Mouse (Mus musculus) kidney, embryonic 16.5 days (tissue): ENCODE data around the gene Swap70. TPM values are rescaled to one million over a fixed set of nuclear protein-coding genes. Genes with fewer than 3 reads are reported as not detected.

Experiments
- ATAC-seq: fragments of 200-750 bp; cut with Nextera tagmentation; 2 replicates; pipeline ENCODE4 v1.8.0; 2017; ENCODE audit warnings: moderate TSS enrichment; ENCODE audit not compliant: low FRiP score, low TSS enrichment
- H3K27ac ChIP-seq: fragments of 300-500 bp; sonication (generic); 2 replicates; pipeline ENCODE4 v1.5.1; 2014; ENCODE audit warnings: low read length
- H3K27me3 ChIP-seq: fragments of 300-500 bp; sonication (generic); 2 replicates; pipeline ENCODE4 v1.6.1; 2014; ENCODE audit warnings: low read length, control low read depth, mixed read lengths; ENCODE audit not compliant: insufficient read depth
- H3K36me3 ChIP-seq: fragments of 300-500 bp; sonication (generic); 2 replicates; pipeline ENCODE4 v1.6.1; 2014; ENCODE audit warnings: low read length, control low read depth, mixed read lengths; ENCODE audit not compliant: insufficient read depth
- H3K4me1 ChIP-seq: fragments of 300-500 bp; sonication (generic); 2 replicates; pipeline ENCODE4 v1.6.1; 2014; ENCODE audit warnings: low read length, control low read depth, mixed read lengths; ENCODE audit not compliant: insufficient read depth
- H3K4me2 ChIP-seq: fragments of 300-500 bp; sonication (generic); replicated peaks from 2 replicates; pipeline ENCODE4 v1.6.1; 2014; ENCODE audit warnings: low read depth, low read length
- H3K4me3 ChIP-seq: fragments of 300-500 bp; sonication (generic); 2 replicates; pipeline ENCODE4 v1.5.1; 2014; ENCODE audit warnings: mild to moderate bottlenecking, low read length
- H3K9ac ChIP-seq: fragments of 300-500 bp; sonication (generic); replicated peaks from 2 replicates; pipeline ENCODE4 v1.6.1; 2014; ENCODE audit warnings: low read length
- H3K9me3 ChIP-seq: fragments of 300-500 bp; sonication (generic); 2 replicates; pipeline ENCODE4 v1.6.1; 2016; ENCODE audit warnings: low read length, control low read depth
- WGBS: fragments of 180-500 bp; shearing (Covaris S2); extraction: QIAGEN DNeasy Blood & Tissue Kit; methylation state at CpG from one replicate; pipeline ENCODE4 v1.1.7; 2014; 5-methylcytosine and 5-hydroxymethylcytosine counted together
- polyA plus RNA-seq: library from polyadenylated mRNA; unstranded; fragments of >200 nt; fragmentation: Nextera tagmentation; extraction: Ambion mirVana; gene quantifications from 2 replicates; pipeline ENCODE4 v1.2.1, GENCODE M21; 2015

Gene Swap70
- polyA plus RNA-seq, 1 experiment from 2014 or later = 32.1 TPM

DNA sequence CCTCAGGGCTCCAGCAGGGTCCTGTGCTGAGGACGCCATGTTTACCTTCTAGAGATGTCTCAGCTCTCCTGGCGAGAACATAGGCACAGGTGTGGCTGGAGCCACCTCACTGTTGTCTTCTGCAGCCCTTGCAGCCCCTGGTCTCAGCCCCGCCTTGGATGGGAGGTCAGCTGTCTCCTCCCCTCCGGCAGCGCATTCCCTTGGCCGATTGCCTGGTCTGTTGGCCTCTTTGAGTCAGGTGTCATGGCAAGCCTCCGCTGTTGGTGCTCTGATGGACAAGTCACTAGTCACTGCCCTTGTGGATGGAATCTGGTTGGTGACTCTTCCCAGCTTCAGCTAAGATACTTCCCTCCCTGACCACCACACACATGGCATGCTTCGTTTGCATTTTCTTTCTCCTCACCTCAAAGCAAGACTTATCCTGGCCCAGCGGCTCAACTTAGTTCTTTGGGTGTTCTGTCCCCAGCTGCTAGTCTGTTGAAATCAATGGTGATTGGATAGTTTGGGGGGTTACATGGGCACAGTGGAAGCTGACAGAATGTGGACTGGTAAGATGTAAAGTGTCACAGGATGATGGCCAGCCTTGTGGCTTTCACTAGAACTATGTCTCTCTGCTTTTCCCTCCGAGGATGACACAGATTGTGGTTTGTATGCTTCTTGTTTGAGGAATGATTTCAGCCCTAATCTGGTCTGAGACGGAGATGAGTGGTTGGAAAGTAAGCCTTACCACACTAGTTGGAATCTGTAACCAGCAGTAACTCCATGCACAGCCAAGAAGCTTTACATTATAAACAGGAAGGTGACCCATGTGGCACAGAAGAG lies 60.1 kb downstream of the Swap70 start:
- Histone ChIP-seq H3K27ac (no peak overlapping the region), H3K36me3 (peaks cover 30% of the 10 kb centered on the region), H3K4me1 (no peaks in the 10 kb centered on the region), H3K4me3 (no peak overlapping the region), H3K9me3 (no peaks in the 10 kb centered on the region), H3K9ac (no peak overlapping the region), H3K27me3 (no peaks in the 10 kb centered on the region), H3K4me2 (no peak overlapping the region)
- ATAC-seq = no peak
- 87% methylated on average over 11 of the region's 11 CpGs for WGBS

DNA sequence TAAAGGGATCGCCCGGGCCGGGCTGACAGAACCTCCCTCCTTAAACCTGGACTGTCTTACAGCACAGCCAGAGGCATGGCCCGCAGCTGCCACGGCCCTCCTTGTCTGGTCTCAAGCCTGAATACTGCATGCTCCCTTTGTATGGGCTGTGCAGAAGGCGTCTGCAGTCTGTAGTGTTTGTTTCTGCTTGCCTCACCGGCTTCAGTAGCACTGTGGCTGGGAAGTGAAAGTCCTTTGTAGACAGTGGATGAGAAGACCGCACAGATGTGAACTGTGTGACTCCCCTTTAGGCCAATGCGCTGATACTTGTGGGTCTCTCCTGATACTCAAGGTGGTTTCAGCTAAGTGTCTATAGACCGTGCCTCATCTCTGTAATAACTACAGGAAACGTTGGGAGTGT lies 61.3 kb downstream of the Swap70 start:
- Histone ChIP-seq H3K4me2 (no peak overlapping the region), H3K36me3 (peaks cover 29% of the 10 kb centered on the region), H3K4me1 (peaks cover 7% of the 10 kb centered on the region; the same call in 1 of the 2 replicates), H3K9me3 (no peaks in the 10 kb centered on the region), H3K27me3 (no peaks in the 10 kb centered on the region), H3K27ac (no peak overlapping the region), H3K4me3 (no peak overlapping the region), H3K9ac (no peak overlapping the region)
- 87% methylated on average over 11 of the region's 11 CpGs for WGBS
- no peak for ATAC-seq

DNA sequence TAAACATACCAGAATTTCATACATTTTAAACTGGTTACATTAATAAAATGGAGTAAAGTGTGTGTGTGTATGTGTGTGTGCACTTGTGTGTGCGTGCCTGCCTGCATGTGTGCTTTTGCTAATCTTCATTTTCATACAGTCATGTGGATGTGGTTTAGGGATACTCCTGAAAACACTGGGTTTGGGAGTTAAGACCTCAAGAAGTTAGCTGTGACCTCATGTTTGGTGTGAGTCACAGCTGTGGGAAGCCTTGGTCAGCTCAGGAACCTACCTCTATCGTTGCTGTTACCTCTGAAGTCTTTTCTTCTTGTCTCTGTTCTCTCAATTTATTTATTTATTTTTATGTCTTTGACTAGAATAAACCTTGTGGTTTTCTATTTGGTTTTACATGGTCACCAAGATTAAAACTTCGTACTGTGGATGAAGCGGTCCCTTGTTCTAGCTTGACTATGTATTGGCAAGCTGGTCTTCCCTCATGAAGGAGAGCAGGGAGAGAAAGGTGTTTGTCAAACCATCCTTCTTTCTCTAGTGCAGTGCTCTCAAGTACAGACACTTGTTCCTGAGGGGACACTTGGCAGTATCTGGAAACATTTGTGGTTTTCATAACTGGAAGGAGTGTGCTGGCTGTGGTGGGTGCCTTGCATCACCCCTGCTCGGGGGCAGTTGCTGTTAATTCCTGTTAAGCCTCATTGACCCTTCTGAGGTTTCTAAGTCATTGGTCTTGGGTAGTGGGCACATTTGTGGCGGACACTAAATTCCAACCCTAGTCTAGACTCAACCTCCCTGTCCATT lies 62.2 kb downstream of the Swap70 start:
- H3K9ac ChIP-seq = no peak overlapping the region
- H3K9me3 ChIP-seq = no peaks in the 10 kb centered on the region
- WGBS = 85% methylated on average over 6 of the region's 6 CpGs
- H3K4me2 ChIP-seq = no peak overlapping the region
- no peak overlapping the region for H3K4me3 ChIP-seq
- ATAC-seq = no peak
- H3K4me1 ChIP-seq = peaks cover 13% of the 10 kb centered on the region; the same call in 1 of the 2 replicates
- no peak overlapping the region for H3K27ac ChIP-seq
- H3K27me3 ChIP-seq = no peaks in the 10 kb centered on the region
- H3K36me3 ChIP-seq = peaks cover 29% of the 10 kb centered on the region

DNA sequence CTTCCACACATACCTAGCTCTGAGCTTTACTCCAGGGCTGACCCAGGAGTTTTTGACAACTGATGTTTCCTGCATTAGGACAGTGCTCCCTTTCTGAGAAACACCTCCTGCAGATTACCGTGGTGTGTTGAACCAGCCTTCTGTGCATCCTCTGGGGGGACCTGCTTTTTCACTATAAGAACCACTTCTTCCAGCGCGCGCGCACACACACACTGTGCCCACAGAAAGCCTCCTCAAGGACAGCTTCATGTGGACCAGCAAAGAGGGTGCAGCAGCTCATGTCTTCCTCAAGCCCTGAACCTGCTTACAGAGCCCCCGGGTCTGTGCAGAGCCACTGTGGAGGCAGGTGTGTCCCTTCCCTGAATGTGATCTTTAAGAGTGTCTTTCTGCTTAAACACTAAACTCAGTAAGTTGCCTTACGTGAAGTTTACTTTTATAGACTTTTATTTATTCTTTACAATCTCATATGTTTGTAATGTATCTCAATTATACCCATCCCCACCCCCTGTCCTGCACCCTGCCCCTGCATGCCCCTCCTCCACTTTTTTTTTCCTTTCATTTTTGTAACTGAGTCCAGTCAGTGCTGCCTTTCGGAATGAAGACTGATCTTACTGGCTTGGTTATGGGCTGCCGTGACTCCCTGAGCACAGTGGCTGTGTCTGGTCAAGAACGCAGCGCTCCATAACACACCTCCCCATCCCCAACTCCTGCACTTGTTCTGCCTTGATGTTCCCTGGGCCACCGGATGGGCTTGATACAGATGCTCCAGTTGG lies 63.8 kb downstream of the Swap70 start:
- H3K27ac ChIP-seq = no peak overlapping the region
- no peak overlapping the region for H3K9ac ChIP-seq
- WGBS = 92% methylated on average over 12 of the region's 12 CpGs
- H3K9me3 ChIP-seq = no peaks in the 10 kb centered on the region
- peaks cover 15% of the 10 kb centered on the region; the same call in 1 of the 2 replicates for H3K4me1 ChIP-seq
- H3K27me3 ChIP-seq = no peaks in the 10 kb centered on the region
- H3K36me3 ChIP-seq = peaks cover 15% of the 10 kb centered on the region
- no peak overlapping the region for H3K4me2 ChIP-seq
- H3K4me3 ChIP-seq = no peak overlapping the region
- no peak for ATAC-seq

DNA sequence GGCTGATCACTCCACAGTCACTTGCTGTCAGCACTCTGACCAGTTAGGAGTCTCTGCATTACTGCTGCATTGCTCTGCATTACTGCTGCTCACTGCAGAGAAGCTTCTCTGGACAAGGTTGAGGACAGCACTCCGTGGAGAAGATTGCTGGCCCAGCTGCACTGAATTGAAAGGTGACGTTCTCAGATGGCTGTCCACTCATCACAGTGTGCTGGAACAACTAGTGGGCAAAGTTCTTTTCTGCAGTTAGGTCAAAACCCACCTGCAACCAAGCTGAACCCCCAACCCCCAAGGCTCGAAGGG lies 64.3 kb downstream of the Swap70 start:
- ATAC-seq = no peak
- no peaks in the 10 kb centered on the region for H3K27me3 ChIP-seq
- no peaks in the 10 kb centered on the region for H3K9me3 ChIP-seq

DNA sequence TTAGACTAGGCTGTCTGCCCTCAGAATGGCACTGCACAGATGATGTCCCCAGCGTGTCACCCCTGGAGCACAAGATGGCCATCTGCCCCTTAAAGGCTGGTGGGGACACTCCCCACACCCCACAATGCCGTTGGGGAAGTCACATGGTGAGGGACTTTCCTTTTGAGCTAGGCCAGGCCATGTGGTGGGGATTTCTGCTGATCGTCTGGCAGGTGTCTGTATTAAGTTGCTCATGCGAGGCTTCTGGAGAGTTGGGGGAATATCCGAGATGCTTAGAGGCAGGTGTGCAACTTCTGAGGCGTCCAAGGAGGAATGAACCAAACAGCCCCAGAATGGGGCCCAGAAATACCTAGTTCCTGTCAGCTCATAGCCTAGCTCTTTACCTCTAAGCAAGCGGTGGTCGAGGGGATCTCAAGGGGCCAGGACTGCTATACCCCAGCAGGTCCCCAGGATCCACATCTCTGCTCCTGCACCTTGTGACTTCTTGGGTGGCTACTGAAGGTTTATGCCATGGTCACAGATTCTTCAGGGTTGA lies 64.8 kb downstream of the Swap70 start:
- no peak overlapping the region for H3K4me2 ChIP-seq
- ATAC-seq = peak; percentile 28; the same call in 1 of the 2 replicates
- no peak overlapping the region for H3K4me3 ChIP-seq
- no peak overlapping the region for H3K27ac ChIP-seq
- no peak overlapping the region for H3K9ac ChIP-seq
- no peaks in the 10 kb centered on the region for H3K27me3 ChIP-seq
- peaks cover 15% of the 10 kb centered on the region; the same call in 1 of the 2 replicates for H3K4me1 ChIP-seq
- H3K9me3 ChIP-seq = no peaks in the 10 kb centered on the region
- 79% methylated on average over 8 of the region's 8 CpGs for WGBS
- H3K36me3 ChIP-seq = peaks cover 8% of the 10 kb centered on the region

More for the DNA sequence above, 64.3 kb downstream of the Swap70 start:
- WGBS = 82% methylated on average over 3 of the region's 3 CpGs
- peaks cover 15% of the 10 kb centered on the region; the same call in 1 of the 2 replicates for H3K4me1 ChIP-seq
- no peak overlapping the region for H3K4me3 ChIP-seq
- H3K9ac ChIP-seq = no peak overlapping the region
- H3K27ac ChIP-seq = no peak overlapping the region
- H3K4me2 ChIP-seq = no peak overlapping the region
- H3K36me3 ChIP-seq = peaks cover 12% of the 10 kb centered on the region

DNA sequence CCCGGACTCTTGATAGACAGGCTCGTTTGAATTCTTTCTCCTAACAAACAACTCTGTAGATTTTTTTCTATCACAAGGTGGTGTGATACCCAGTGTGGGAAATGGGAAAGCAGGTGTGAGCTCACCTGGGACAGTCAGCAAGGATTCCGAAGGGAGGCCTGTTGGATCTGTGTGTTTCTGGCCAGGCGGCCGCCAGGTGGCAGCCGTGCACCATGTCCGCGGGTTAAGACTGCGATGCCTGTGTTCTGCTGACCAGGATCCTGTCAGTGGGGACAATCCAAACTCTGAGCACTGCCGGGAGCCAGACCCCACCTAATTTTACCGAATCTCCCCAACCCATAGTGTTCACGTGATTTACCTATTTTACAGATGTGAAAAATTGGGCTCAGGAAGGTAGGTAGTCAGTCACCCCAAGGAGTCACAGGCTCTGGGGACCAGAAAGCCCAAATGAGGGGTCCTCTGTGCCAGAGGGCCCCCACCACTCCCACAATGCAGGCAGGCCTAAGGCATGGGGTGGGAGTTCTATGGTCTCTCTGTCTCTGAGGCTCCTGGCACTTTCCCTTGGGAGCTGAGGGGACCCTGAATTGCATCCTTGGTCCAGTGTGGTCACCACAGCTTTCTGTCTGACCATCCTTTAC lies 65.4 kb downstream of the Swap70 start:
- no peaks in the 10 kb centered on the region for H3K9me3 ChIP-seq
- H3K9ac ChIP-seq = no peak overlapping the region
- H3K4me2 ChIP-seq = no peak overlapping the region
- peaks cover under 1% of the 10 kb centered on the region; the same call in 1 of the 2 replicates for H3K36me3 ChIP-seq
- H3K4me1 ChIP-seq = peaks cover 15% of the 10 kb centered on the region; the same call in 1 of the 2 replicates
- H3K27me3 ChIP-seq = no peaks in the 10 kb centered on the region
- 6% methylated on average over 12 of the region's 12 CpGs for WGBS
- peak; percentile 81 for ATAC-seq
- no peak overlapping the region for H3K4me3 ChIP-seq
- peak overlapping the region; percentile 64; the same call in 1 of the 2 replicates for H3K27ac ChIP-seq

DNA sequence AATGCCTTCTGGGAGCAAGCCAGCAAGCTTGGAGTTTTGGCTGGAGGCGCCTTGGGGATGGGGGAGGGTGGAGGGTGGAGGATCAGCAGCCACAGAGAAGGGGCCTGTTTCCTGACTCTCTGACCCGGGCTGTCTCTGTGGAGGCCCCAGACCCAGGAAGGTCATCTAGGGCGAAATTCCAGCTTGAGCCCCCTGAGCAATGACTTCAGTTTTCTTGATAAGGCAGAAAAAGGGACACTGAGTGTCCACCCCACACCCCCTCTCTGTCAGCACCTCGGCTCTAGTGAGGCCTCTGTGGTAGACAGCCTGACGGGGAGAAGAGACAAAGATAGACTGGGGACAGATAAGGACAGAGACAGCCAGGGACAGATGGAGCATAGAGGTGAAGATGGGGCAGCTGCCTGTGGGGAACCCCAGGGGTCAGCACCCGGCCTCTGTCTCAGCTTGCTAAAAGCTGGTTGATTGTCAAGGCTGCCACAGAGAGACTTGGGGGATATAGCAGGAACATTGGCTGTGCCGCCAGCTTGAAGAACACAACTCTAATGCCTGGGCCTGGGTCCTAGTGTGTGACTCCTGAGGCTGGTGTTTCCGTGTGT lies 66.1 kb downstream of the Swap70 start:
- H3K4me3 ChIP-seq = no peak overlapping the region
- no peaks in the 10 kb centered on the region for H3K9me3 ChIP-seq
- peaks cover 15% of the 10 kb centered on the region; the same call in 1 of the 2 replicates for H3K4me1 ChIP-seq
- H3K9ac ChIP-seq = no peak overlapping the region
- H3K4me2 ChIP-seq = no peak overlapping the region
- H3K27ac ChIP-seq = peak overlapping the region; percentile 64; the same call in 1 of the 2 replicates
- no peaks in the 10 kb centered on the region for H3K27me3 ChIP-seq
- peak; percentile 43 for ATAC-seq
- no peaks in the 10 kb centered on the region for H3K36me3 ChIP-seq
- 52% methylated on average over 8 of the region's 8 CpGs for WGBS
